Mouse (Mus musculus) mature B cell (primary cell): ENCODE results near the gene Ndufa3.
"Not testable (repeated sequence)": the region's sequence is repeated elsewhere in the genome, so short reads cannot be mapped to it uniquely, and the experiment has no call there.

Experiments used
- in situ Hi-C: fragments of 300-500 bp; cut with MboI; formaldehyde crosslinking; loops from 2 replicates; pipeline ENCODE4 v1.14.3; 2019

Gene Ndufa3

GRCm38 (mm10) chr7:3617242-3617995 is at the start of gene Ndufa3:
TSS of gene Ndufa3 (plus strand) at chr7:3617373.
- in situ Hi-C loops, result loop anchor here (10.0 kb wide), 1 partner anchor 57 kb away; the partner anchor contains the start of gene Tmc4

- in situ Hi-C loops, result no loop called here
These were observed 47.4 kb upstream of the Ndufa3 start for GRCm38 (mm10) chr7:3569725-3570124.

- in situ Hi-C loops, result not testable (repeated sequence)
These were observed 46.6 kb upstream of the Ndufa3 start for GRCm38 (mm10) chr7:3570580-3570979.

GRCm38 (mm10) chr7:3571847-3572246 is 45.3 kb upstream of the Ndufa3 start:
- in situ Hi-C loops, result no loop called here

- in situ Hi-C loops, result no loop called here
These were observed 43.0 kb upstream of the Ndufa3 start for GRCm38 (mm10) chr7:3574216-3574615.

- in situ Hi-C loops, result no loop called here
These were observed 40.6 kb upstream of the Ndufa3 start for GRCm38 (mm10) chr7:3576354-3577124.

GRCm38 (mm10) chr7:3578196-3578595 is 39.0 kb upstream of the Ndufa3 start:
- in situ Hi-C loops, result no loop called here

GRCm38 (mm10) chr7:3578952-3579546 is 38.1 kb upstream of the Ndufa3 start:
- in situ Hi-C loops, result no loop called here

GRCm38 (mm10) chr7:3580029-3580428 is 37.1 kb upstream of the Ndufa3 start:
- in situ Hi-C loops, result no loop called here

GRCm38 (mm10) chr7:3585763-3586162 is 31.4 kb upstream of the Ndufa3 start:
- in situ Hi-C loops, result no loop called here

GRCm38 (mm10) chr7:3586255-3586654 is 30.9 kb upstream of the Ndufa3 start:
- in situ Hi-C loops, result no loop called here

GRCm38 (mm10) chr7:3587292-3587691 is 29.9 kb upstream of the Ndufa3 start:
- in situ Hi-C loops, result no loop called here

- in situ Hi-C loops, result no loop called here
These were observed 26.6 kb upstream of the Ndufa3 start for GRCm38 (mm10) chr7:3590550-3590949.

- in situ Hi-C loops, result no loop called here
These were observed 25.6 kb upstream of the Ndufa3 start for GRCm38 (mm10) chr7:3591534-3591933.

GRCm38 (mm10) chr7:3593855-3594254 is 23.3 kb upstream of the Ndufa3 start:
- in situ Hi-C loops, result no loop called here

GRCm38 (mm10) chr7:3594686-3595085 is 22.5 kb upstream of the Ndufa3 start:
- in situ Hi-C loops, result no loop called here

GRCm38 (mm10) chr7:3595146-3595545 is 22.0 kb upstream of the Ndufa3 start:
- in situ Hi-C loops, result no loop called here

- in situ Hi-C loops, result not testable (repeated sequence)
These were observed 19.4 kb upstream of the Ndufa3 start for GRCm38 (mm10) chr7:3597755-3598154.

- in situ Hi-C loops, result no loop called here
These were observed 16.1 kb upstream of the Ndufa3 start for GRCm38 (mm10) chr7:3601119-3601518.

GRCm38 (mm10) chr7:3606798-3607197 is 10.4 kb upstream of the Ndufa3 start:
- in situ Hi-C loops, result no loop called here

GRCm38 (mm10) chr7:3607391-3607790 is 9.8 kb upstream of the Ndufa3 start:
- in situ Hi-C loops, result no loop called here

- in situ Hi-C loops, result no loop called here
These were observed 8.5 kb upstream of the Ndufa3 start for GRCm38 (mm10) chr7:3608668-3609067.

GRCm38 (mm10) chr7:3609082-3609481 is 8.1 kb upstream of the Ndufa3 start:
- in situ Hi-C loops, result no loop called here
